Mouse (Mus musculus) thymus, adult 18-20 months (tissue): ENCODE data around the gene Slc35a1.
"Not testable (repeated sequence)": the region's sequence is repeated elsewhere in the genome, so short reads cannot be mapped to it uniquely, and the experiment has no call there.

ENCODE experiments used
- DNase-seq, 2 experiments: peaks; one replicate each; pipeline ENCODE4 v3.0.0; 2022; ENCODE audit warnings: mixed read lengths in 2 of 2

The Slc35a1 gene

GRCm38 (mm10) chr4:34686874-34687567 is at the start of gene Slc35a1:
Slc35a1 (minus strand) TSS chr4:34687438.
- DNase-seq, result peak; percentile 90 to 92

- no peak for DNase-seq
Observed at GRCm38 (mm10) chr4:34734461-34734860, 47.2 kb upstream of the Slc35a1 start.

GRCm38 (mm10) chr4:34733415-34733814 is 46.2 kb upstream of the Slc35a1 start:
- DNase-seq, result not testable (repeated sequence)

GRCm38 (mm10) chr4:34729851-34730341 is 42.7 kb upstream of the Slc35a1 start, which contains the start of gene Cfap206:
Cfap206 (minus strand) TSS chr4:34730206.
- peak in 1 of 2 experiments; percentile 5 for DNase-seq

- not testable (repeated sequence) for DNase-seq
Observed at GRCm38 (mm10) chr4:34725710-34726109, 38.5 kb upstream of the Slc35a1 start.

GRCm38 (mm10) chr4:34724306-34724705 is 37.1 kb upstream of the Slc35a1 start:
- no peak for DNase-seq

- DNase-seq, result no peak
Observed at GRCm38 (mm10) chr4:34723186-34723585, 35.9 kb upstream of the Slc35a1 start.

- DNase-seq, result no peak
Observed at GRCm38 (mm10) chr4:34720127-34720895, 33.1 kb upstream of the Slc35a1 start.

- DNase-seq, result no peak
Observed at GRCm38 (mm10) chr4:34719421-34719820, 32.2 kb upstream of the Slc35a1 start.

- no peak for DNase-seq
Observed at GRCm38 (mm10) chr4:34715062-34715461, 27.8 kb upstream of the Slc35a1 start.

- no peak for DNase-seq
Observed at GRCm38 (mm10) chr4:34708127-34708526, 20.9 kb upstream of the Slc35a1 start.

GRCm38 (mm10) chr4:34707248-34707647 is 20.0 kb upstream of the Slc35a1 start:
- DNase-seq, result no peak

GRCm38 (mm10) chr4:34703029-34703428 is 15.8 kb upstream of the Slc35a1 start:
- DNase-seq, result no peak

GRCm38 (mm10) chr4:34702231-34702630 is 15.0 kb upstream of the Slc35a1 start:
- DNase-seq, result no peak

- DNase-seq, result peak; percentile 14 to 15
Observed at GRCm38 (mm10) chr4:34701528-34701927, 14.3 kb upstream of the Slc35a1 start.

GRCm38 (mm10) chr4:34688021-34688420 is 783 bp upstream of the Slc35a1 start:
- no peak for DNase-seq

GRCm38 (mm10) chr4:34680530-34680929 is 6.7 kb downstream of the Slc35a1 start:
- no peak for DNase-seq

GRCm38 (mm10) chr4:34673721-34674120 is 13.5 kb downstream of the Slc35a1 start:
- DNase-seq, result no peak

- no peak for DNase-seq
Observed at GRCm38 (mm10) chr4:34667923-34668322, 19.3 kb downstream of the Slc35a1 start.

- no peak for DNase-seq
Observed at GRCm38 (mm10) chr4:34661927-34662326, 25.3 kb downstream of the Slc35a1 start.

- DNase-seq, result no peak
Observed at GRCm38 (mm10) chr4:34661514-34661913, 25.7 kb downstream of the Slc35a1 start.

- no peak for DNase-seq
Observed at GRCm38 (mm10) chr4:34659012-34659411, 28.2 kb downstream of the Slc35a1 start.

GRCm38 (mm10) chr4:34656101-34656500 is 31.1 kb downstream of the Slc35a1 start:
- DNase-seq, result no peak

GRCm38 (mm10) chr4:34653179-34653578 is 34.1 kb downstream of the Slc35a1 start:
- no peak for DNase-seq
